Mouse (Mus musculus): Measurements from ENCODE around the gene Oas3.

- no peak for TF ChIP-seq CTCF (IDR thresholded peaks at IDR 0.05; ENCODE audit: low read depth)
- TF ChIP-seq EP300 (optimal IDR thresholded peaks at IDR 0.05): no peak
Measured at GRCm38 (mm10) chr5:120711416-120711815, 66.0 kb downstream of the Oas3 start.
